Mouse (Mus musculus) embryonic facial prominence, embryonic 11.5 days (tissue): ENCODE data around the gene Utp6. TPM values are rescaled to one million over a fixed set of nuclear protein-coding genes. Genes with fewer than 3 reads are reported as not detected.

ENCODE experiments used
- ATAC-seq: fragments of 200-750 bp; cut with Nextera tagmentation; replicated peaks from 2 replicates; pipeline ENCODE4 v1.8.0; 2017; ENCODE audit warnings: low read depth; ENCODE audit not compliant: insufficient number of reproducible peaks, low FRiP score, low TSS enrichment
- DNase-seq: peaks from one replicate; pipeline ENCODE4 v3.0.0-alpha.2; 2015; ENCODE audit warnings: low spot score
- H3K27ac ChIP-seq: fragments of 300-500 bp; sonication (generic); replicated peaks from 2 replicates; pipeline ENCODE4 v1.5.1; 2014; ENCODE audit warnings: mild to moderate bottlenecking, low read depth, low read length, control low read depth
- H3K27me3 ChIP-seq: fragments of 300-500 bp; sonication (generic); 2 replicates; pipeline ENCODE4 v1.6.1; 2014; ENCODE audit warnings: mild to moderate bottlenecking, low read length, moderate library complexity, mixed read lengths; ENCODE audit not compliant: control insufficient read depth, insufficient read depth
- H3K36me3 ChIP-seq: fragments of 300-500 bp; sonication (generic); replicated peaks from 2 replicates; pipeline ENCODE4 v1.6.1; 2014; ENCODE audit warnings: low read depth, mild to moderate bottlenecking, low read length, moderate library complexity, mixed read lengths; ENCODE audit not compliant: control insufficient read depth, insufficient read depth
- H3K4me1 ChIP-seq: fragments of 300-500 bp; sonication (generic); 2 replicates; pipeline ENCODE4 v1.6.1; 2014; ENCODE audit warnings: low read length, mixed read lengths; ENCODE audit not compliant: control insufficient read depth, insufficient read depth
- H3K4me2 ChIP-seq: fragments of 300-500 bp; sonication (generic); 2 replicates; pipeline ENCODE4 v1.6.1; 2014; ENCODE audit warnings: low read depth, mild to moderate bottlenecking, control low read depth, low read length, moderate library complexity
- H3K4me3 ChIP-seq: fragments of 300-500 bp; sonication (generic); 2 replicates; pipeline ENCODE4 v1.5.1; 2014; ENCODE audit warnings: low read depth, low read length, control low read depth
- H3K9ac ChIP-seq: fragments of 300-500 bp; sonication (generic); replicated peaks from 2 replicates; pipeline ENCODE4 v1.6.1; 2014; ENCODE audit warnings: mild to moderate bottlenecking, control low read depth, low read length
- H3K9me3 ChIP-seq: fragments of 300-500 bp; sonication (generic); replicated peaks from 2 replicates; pipeline ENCODE4 v1.6.1; 2016; ENCODE audit warnings: mild to moderate bottlenecking, low read length, inconsistent platforms, mixed read lengths; ENCODE audit not compliant: control insufficient read depth
- WGBS: fragments of 180-500 bp; shearing (Covaris S2); extraction: QIAGEN DNeasy Blood & Tissue Kit; methylation state at CpG from one replicate; pipeline ENCODE4 v1.1.7; 2014; 5-methylcytosine and 5-hydroxymethylcytosine counted together
- polyA plus RNA-seq: library from polyadenylated mRNA; unstranded; fragments of >200 nt; fragmentation: Nextera tagmentation; extraction: Ambion mirVana; gene quantifications from 2 replicates; pipeline ENCODE4 v1.2.1, GENCODE M21; 2014

The Utp6 gene
- polyA plus RNA-seq, 1 experiment from 2014 or later: 108 TPM

DNA sequence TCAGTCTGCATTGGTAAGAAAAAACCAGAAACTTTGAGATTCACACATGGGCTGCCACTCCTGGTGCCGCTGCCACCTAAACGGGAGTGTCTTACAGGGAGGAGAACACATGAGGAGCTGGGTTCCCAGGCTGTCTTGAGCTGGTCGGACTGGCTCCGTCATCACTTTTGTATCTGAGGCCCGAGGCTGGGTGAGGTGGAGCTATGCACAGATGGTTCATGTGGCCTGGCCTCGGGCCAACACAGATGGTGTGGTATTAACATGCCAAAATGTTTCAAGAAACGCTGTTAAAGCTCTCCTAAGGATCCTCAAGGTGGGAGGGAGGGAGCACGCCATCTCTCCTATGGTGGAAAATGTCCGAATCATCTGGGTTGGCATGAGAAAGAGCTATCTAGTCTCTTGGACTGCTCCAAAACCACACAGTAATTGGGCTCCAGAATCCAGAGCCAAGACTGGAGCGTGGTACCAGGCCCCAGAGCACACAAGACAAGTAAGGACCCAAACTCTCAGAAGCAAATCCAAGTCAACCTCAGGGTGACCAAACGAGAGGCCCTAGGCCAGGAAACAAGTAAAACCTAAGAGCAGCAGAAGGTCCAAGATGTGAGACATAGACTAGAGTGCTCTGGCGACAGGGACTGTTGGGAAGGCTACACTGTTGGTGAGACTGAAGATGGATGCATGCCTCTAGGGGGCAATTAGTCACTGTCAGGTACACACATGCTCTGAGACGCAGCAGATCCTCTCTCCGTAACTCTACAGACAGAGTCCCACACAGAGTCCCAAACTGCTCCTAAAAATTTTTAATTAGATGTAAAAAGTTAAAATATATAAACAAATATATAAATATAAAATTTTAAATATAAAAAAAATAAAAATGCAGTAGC, 53.3 kb downstream of the Utp6 start:
- no peak overlapping the region for H3K9ac ChIP-seq
- H3K4me2 ChIP-seq: no peak overlapping the region
- H3K4me3 ChIP-seq: no peak overlapping the region
- H3K36me3 ChIP-seq: no peaks in the 10 kb centered on the region
- no peaks in the 10 kb centered on the region for H3K9me3 ChIP-seq
- DNase-seq (no peak), ATAC-seq (no peak)
- WGBS: 74% methylated on average over 14 of the region's 14 CpGs
- H3K27ac ChIP-seq: no peak overlapping the region
- H3K27me3 ChIP-seq: no peaks in the 10 kb centered on the region; the same call in 1 of the 2 replicates
- no peaks in the 10 kb centered on the region for H3K4me1 ChIP-seq

- Histone ChIP-seq H3K36me3 (no peaks in the 10 kb centered on the region), H3K9me3 (no peaks in the 10 kb centered on the region), H3K27me3 (no peaks in the 10 kb centered on the region), H3K27ac (no peak overlapping the region), H3K4me1 (no peaks in the 10 kb centered on the region), H3K4me3 (no peak overlapping the region), H3K9ac (no peak overlapping the region), H3K4me2 (no peak overlapping the region)
- no peak for DNase-seq
- ATAC-seq: no peak
- WGBS: 57% methylated on average over 9 of the region's 9 CpGs
These were observed 55.3 kb downstream of the Utp6 start for GRCm38 (mm10) chr11:79906920-79907319.

GRCm38 (mm10) chr11:79902881-79903481, 59.2 kb downstream of the Utp6 start:
- H3K36me3 ChIP-seq: no peaks in the 10 kb centered on the region
- H3K27me3 ChIP-seq: no peaks in the 10 kb centered on the region
- H3K9me3 ChIP-seq: no peaks in the 10 kb centered on the region
- H3K4me2 ChIP-seq: no peak overlapping the region
- H3K27ac ChIP-seq: no peak overlapping the region
- H3K4me3 ChIP-seq: no peak overlapping the region
- H3K9ac ChIP-seq: no peak overlapping the region
- H3K4me1 ChIP-seq: no peaks in the 10 kb centered on the region
- no peak for DNase-seq
- no peak for ATAC-seq
- WGBS: 82% methylated on average over 6 of the region's 6 CpGs

- ATAC-seq: no peak
- no peaks in the 10 kb centered on the region for H3K27me3 ChIP-seq
- 87% methylated on average over 6 of the region's 6 CpGs for WGBS
These were observed 61.0 kb downstream of the Utp6 start for GRCm38 (mm10) chr11:79901146-79901545.

GRCm38 (mm10) chr11:79892259-79892658, 69.9 kb downstream of the Utp6 start:
- no peak for ATAC-seq
- WGBS: 88% methylated on average over 6 of the region's 6 CpGs
- no peak for DNase-seq

More at GRCm38 (mm10) chr11:79901146-79901545, 61.0 kb downstream of the Utp6 start:
- Histone ChIP-seq H3K9me3 (no peaks in the 10 kb centered on the region), H3K9ac (no peak overlapping the region), H3K36me3 (no peaks in the 10 kb centered on the region), H3K4me2 (no peak overlapping the region), H3K4me1 (no peaks in the 10 kb centered on the region), H3K27ac (no peak overlapping the region), H3K4me3 (no peak overlapping the region)
- DNase-seq: no peak

GRCm38 (mm10) chr11:79890822-79891221, 71.4 kb downstream of the Utp6 start:
- Histone ChIP-seq H3K9ac (no peak overlapping the region), H3K27me3 (no peaks in the 10 kb centered on the region), H3K4me2 (no peak overlapping the region), H3K4me3 (no peak overlapping the region), H3K36me3 (no peaks in the 10 kb centered on the region), H3K4me1 (no peaks in the 10 kb centered on the region), H3K27ac (no peak overlapping the region), H3K9me3 (no peaks in the 10 kb centered on the region)
- no peak for ATAC-seq
- DNase-seq: no peak
- WGBS: 82% methylated on average over 2 of the region's 2 CpGs

More at GRCm38 (mm10) chr11:79892259-79892658, 69.9 kb downstream of the Utp6 start:
- Histone ChIP-seq H3K9me3 (no peaks in the 10 kb centered on the region), H3K27ac (no peak overlapping the region), H3K4me1 (no peaks in the 10 kb centered on the region), H3K36me3 (no peaks in the 10 kb centered on the region), H3K4me3 (no peak overlapping the region), H3K4me2 (no peak overlapping the region), H3K27me3 (no peaks in the 10 kb centered on the region), H3K9ac (no peak overlapping the region)

GRCm38 (mm10) chr11:79886961-79887360, 75.2 kb downstream of the Utp6 start:
- no peak for DNase-seq
- Histone ChIP-seq H3K27ac (no peak overlapping the region), H3K4me1 (no peaks in the 10 kb centered on the region), H3K9ac (no peak overlapping the region), H3K9me3 (no peaks in the 10 kb centered on the region), H3K36me3 (no peaks in the 10 kb centered on the region), H3K27me3 (no peaks in the 10 kb centered on the region), H3K4me2 (no peak overlapping the region), H3K4me3 (no peak overlapping the region)
- whole genome bisulfite sequencing: 70% methylated on average over 1 of the region's 1 CpGs
- ATAC-seq: no peak

GRCm38 (mm10) chr11:79886395-79886794, 75.8 kb downstream of the Utp6 start:
- Histone ChIP-seq H3K27me3 (no peaks in the 10 kb centered on the region), H3K9me3 (no peaks in the 10 kb centered on the region), H3K9ac (no peak overlapping the region), H3K4me3 (no peak overlapping the region), H3K4me2 (no peak overlapping the region), H3K27ac (no peak overlapping the region), H3K4me1 (no peaks in the 10 kb centered on the region), H3K36me3 (no peaks in the 10 kb centered on the region)
- WGBS: 93% methylated on average over 1 of the region's 1 CpGs
- no peak for DNase-seq
- no peak for ATAC-seq
